Mouse (Mus musculus) T-helper 17 cell (primary cell): ENCODE measurements at regions not wholly inside any gene's neighbourhood (a gene's known extent, or its start where the extent isn't known, plus 50 kb on each side); places are given as distances from the start of the nearest gene placed in this dataset.

Source experiments
- in situ Hi-C, 2 experiments: fragments of 300-600 bp; cut with MboI, MseI; formaldehyde crosslinking; loops; 1 replicate in 1 of 2; 2 replicates in 1 of 2; pipeline ENCODE4 v1.15.1; 2025; ENCODE audit warnings: high pct_unique_total_duplicates in 2 of 2

- in situ Hi-C loops = loop anchor here in 1 of 2 experiments (10.0 kb wide), 2 partner anchors 388 to 612 kb away; no protein-coding TSS in a partner anchor
Measured at GRCm38 (mm10) chr3:38227121-38227520, 257.5 kb downstream of the Ankrd50 start.

GRCm38 (mm10) chr3:38226147-38226546, 258.5 kb downstream of the Ankrd50 start:
- in situ Hi-C loops = loop anchor here in 1 of 2 experiments (10.0 kb wide), 2 partner anchors 389 to 611 kb away; no protein-coding TSS in a partner anchor

- in situ Hi-C loops = loop anchor here in 1 of 2 experiments (10.0 kb wide), 2 partner anchors 393 to 607 kb away; no protein-coding TSS in a partner anchor
Measured at GRCm38 (mm10) chr3:38221834-38222215, 262.8 kb downstream of the Ankrd50 start.

GRCm38 (mm10) chr3:38220934-38221833, 263.5 kb downstream of the Ankrd50 start:
- in situ Hi-C loops = loop anchor here in 1 of 2 experiments (10.0 kb wide), 2 partner anchors 394 to 606 kb away; no protein-coding TSS in a partner anchor

GRCm38 (mm10) chr3:38209081-38209480, 275.6 kb downstream of the Ankrd50 start:
- in situ Hi-C loops = loop anchor here in 1 of 2 experiments (10.0 kb wide), 1 partner anchor 574 kb away; the partner anchor contains the start of gene Spry1

GRCm38 (mm10) chr3:38207867-38208266, 276.8 kb downstream of the Ankrd50 start:
- in situ Hi-C loops = loop anchor here in 1 of 2 experiments (10.0 kb wide), 1 partner anchor 573 kb away; the partner anchor contains the start of gene Spry1

GRCm38 (mm10) chr3:38201861-38202656, 282.6 kb downstream of the Ankrd50 start:
- in situ Hi-C loops = loop anchor here in 1 of 2 experiments (10.0 kb wide), 1 partner anchor 567 kb away; the partner anchor contains the start of gene Spry1

GRCm38 (mm10) chr3:38194001-38194400, 290.6 kb downstream of the Ankrd50 start:
- in situ Hi-C loops = loop anchor here in 1 of 2 experiments (25.0 kb wide), 1 partner anchor 582 kb away; no protein-coding TSS in a partner anchor

GRCm38 (mm10) chr3:38187406-38187896, 297.2 kb downstream of the Ankrd50 start:
- in situ Hi-C loops = loop anchor here in 1 of 2 experiments (25.0 kb wide), 1 partner anchor 575 kb away; no protein-coding TSS in a partner anchor

GRCm38 (mm10) chr3:38186503-38186902, 298.1 kb downstream of the Ankrd50 start:
- in situ Hi-C loops = loop anchor here in 1 of 2 experiments (25.0 kb wide), 1 partner anchor 574 kb away; no protein-coding TSS in a partner anchor

GRCm38 (mm10) chr3:38178295-38178694, 306.3 kb downstream of the Ankrd50 start:
- in situ Hi-C loops = loop anchor here in 1 of 2 experiments (25.0 kb wide), 1 partner anchor 566 kb away; no protein-coding TSS in a partner anchor

- in situ Hi-C loops = loop anchor here in 1 of 2 experiments (25.0 kb wide), 1 partner anchor 564 kb away; no protein-coding TSS in a partner anchor
Measured at GRCm38 (mm10) chr3:38175946-38176345, 308.7 kb downstream of the Ankrd50 start.

- in situ Hi-C loops = loop anchor here in 1 of 2 experiments (25.0 kb wide), 1 partner anchor 563 kb away; no protein-coding TSS in a partner anchor
Measured at GRCm38 (mm10) chr3:38174735-38175280, 309.8 kb downstream of the Ankrd50 start.

- in situ Hi-C loops = no loop called here
Measured at GRCm38 (mm10) chr3:38152408-38152807, 332.2 kb downstream of the Ankrd50 start.

GRCm38 (mm10) chr3:38151821-38152220, 332.8 kb downstream of the Ankrd50 start:
- in situ Hi-C loops = no loop called here

- in situ Hi-C loops = loop anchor here in 1 of 2 experiments (5.0 kb wide), 1 partner anchor 49 kb away; no protein-coding TSS in a partner anchor
Measured at GRCm38 (mm10) chr3:38146663-38147062, 338.0 kb downstream of the Ankrd50 start.

GRCm38 (mm10) chr3:38145444-38145843, 339.2 kb downstream of the Ankrd50 start:
- in situ Hi-C loops = loop anchor here in 1 of 2 experiments (5.0 kb wide), 1 partner anchor 48 kb away; no protein-coding TSS in a partner anchor

- in situ Hi-C loops = loop anchor here in 1 of 2 experiments (5.0 kb wide), 1 partner anchor 47 kb away; no protein-coding TSS in a partner anchor
Measured at GRCm38 (mm10) chr3:38144650-38145049, 340.0 kb downstream of the Ankrd50 start.

GRCm38 (mm10) chr3:38143147-38143883, 341.3 kb downstream of the Ankrd50 start:
- in situ Hi-C loops = no loop called here
